ENCODE assay signal across 20 mouse cellular contexts in the genomic region with DNA sequence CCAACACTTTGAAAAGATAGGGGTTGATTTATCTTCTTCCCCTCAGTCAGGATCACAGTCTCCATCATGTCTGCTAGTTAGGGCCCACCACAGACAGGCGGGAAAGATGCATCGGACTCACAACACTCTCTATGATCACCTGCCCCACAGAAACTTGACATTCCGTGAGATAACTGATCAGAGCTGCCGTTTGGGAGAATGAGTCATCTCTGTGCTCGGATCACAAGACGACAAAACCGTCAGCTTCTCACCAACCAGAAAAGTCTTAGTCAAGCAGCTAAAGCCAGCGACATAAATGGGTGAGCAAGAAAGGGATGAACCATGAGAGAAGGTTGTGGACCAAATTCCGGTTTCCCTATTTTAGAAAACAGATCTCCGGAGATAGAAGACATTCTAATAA. TPM values are rescaled to one million over a fixed set of nuclear protein-coding genes. Genes with fewer than 3 reads are reported as not detected.
A peak's percentile ranks its signal among the peaks of the same experiment; 100 is the strongest.
DNase-seq lines count a peak whose midpoint lies in the region; ATAC-seq and TF ChIP-seq lines count a peak whose summit lies in the region.
"Had no signal": no experiment of that assay in that cellular context is flagged by ENCODE, and none has a peak within 500 bp of the region (broad histone marks: within the 10 kb centered on the region; RNA-seq: fewer than 3 reads in every experiment).

No protein-coding gene starts in this region.

- H3K27ac ChIP-seq in gastrocnemius, adult 2 months = peak overlapping the region; percentile 71
- H3K27ac ChIP-seq in kidney, embryonic 14.5 days (ENCODE audit: low read depth, low read length) = no peak overlapping the region
- H3K27ac ChIP-seq in neural tube, embryonic 13.5 days (replicated peaks) = no peak overlapping the region
- no peak overlapping the region for H3K27ac ChIP-seq in limb, embryonic 10.5 days
- H3K27ac ChIP-seq: embryonic facial prominence, embryonic 13.5 days; liver, embryonic 15.5 days had no signal

- DNase-seq in gastrocnemius, adult 2 months = no peak
- no peak for DNase-seq in gastrocnemius, postnatal 4 days (ENCODE audit: low spot score in 2 of 2)
- no peak for DNase-seq in kidney, postnatal 10 days
- DNase-seq in brain, adult 2 months (ENCODE audit: low read depth, low spot score) = peak; percentile 66
- no peak for DNase-seq in limb, embryonic 10.5 days (ENCODE audit: low spot score)
- DNase-seq: cerebellum, adult 9-11 months; gastrocnemius, postnatal 10 days; layer of hippocampus, adult 9-11 months; right cerebral cortex, postnatal 4 days; thymus, adult 18-20 months had no signal

- intact Hi-C loops in gastrocnemius, adult 2 months (cut with DNase I) = no loop called here

- peaks cover 44% of the 10 kb centered on the region for H3K27me3 ChIP-seq in kidney, embryonic 14.5 days (ENCODE audit: control insufficient read depth, insufficient read depth, low read length)
- H3K27me3 ChIP-seq in neural tube, embryonic 13.5 days = peaks cover 58% of the 10 kb centered on the region
- H3K27me3 ChIP-seq in limb, embryonic 10.5 days (ENCODE audit: low read depth, poor library complexity, severe bottlenecking) = peaks cover 85% of the 10 kb centered on the region

- no peaks in the 10 kb centered on the region for H3K9me3 ChIP-seq in kidney, embryonic 14.5 days (ENCODE audit: control insufficient read depth, low read length)
- no peaks in the 10 kb centered on the region for H3K9me3 ChIP-seq in neural tube, embryonic 13.5 days
- H3K9me3 ChIP-seq in limb, embryonic 10.5 days (replicated peaks) = no peaks in the 10 kb centered on the region
- H3K9me3 ChIP-seq: embryonic facial prominence, embryonic 13.5 days; heart, embryonic 10.5 days; liver, embryonic 15.5 days had no signal

- H3K9ac ChIP-seq in kidney, embryonic 14.5 days (ENCODE audit: low read depth, low read length) = no peak overlapping the region
- no peak overlapping the region for H3K9ac ChIP-seq in neural tube, embryonic 13.5 days
- H3K9ac ChIP-seq: liver, embryonic 15.5 days had no signal

- H3K4me1 ChIP-seq in kidney, embryonic 14.5 days (ENCODE audit: control insufficient read depth, insufficient read depth, low read length) = peaks cover 24% of the 10 kb centered on the region
- peaks cover 65% of the 10 kb centered on the region for H3K4me1 ChIP-seq in neural tube, embryonic 13.5 days (replicated peaks)
- H3K4me1 ChIP-seq in limb, embryonic 10.5 days = peaks cover 48% of the 10 kb centered on the region

- TF ChIP-seq CTCF in gastrocnemius, adult 2 months (IDR thresholded peaks at IDR 0.05) = no peak

- H3K36me3 ChIP-seq in kidney, embryonic 14.5 days (ENCODE audit: control insufficient read depth, insufficient read depth, low read length) = no peaks in the 10 kb centered on the region
- H3K36me3 ChIP-seq in neural tube, embryonic 13.5 days = no peaks in the 10 kb centered on the region
- H3K36me3 ChIP-seq in limb, embryonic 10.5 days = no peaks in the 10 kb centered on the region
- H3K36me3 ChIP-seq: embryonic facial prominence, embryonic 13.5 days; heart, embryonic 10.5 days; liver, embryonic 15.5 days had no signal

- no peak for ATAC-seq in kidney, embryonic 14.5 days (ENCODE audit: low FRiP score, low TSS enrichment)
- no peak for ATAC-seq in neural tube, embryonic 13.5 days (ENCODE audit: low read depth)
- no peak for ATAC-seq in megakaryocyte, adult 5-6 weeks (ENCODE audit: poor library complexity, severe bottlenecking)
- ATAC-seq: intestine, embryonic 16.5 days; lung, postnatal 0 days had no signal

- WGBS in kidney, embryonic 14.5 days = 43% methylated on average over 10 of the region's 10 CpGs
- WGBS in neural tube, embryonic 13.5 days = 46% methylated on average over 10 of the region's 10 CpGs
- WGBS in limb, embryonic 10.5 days = 49% methylated on average over 10 of the region's 10 CpGs

- peak overlapping the region; percentile 45 for H3K4me2 ChIP-seq in kidney, embryonic 14.5 days (replicated peaks; ENCODE audit: low read depth, low read length)
- H3K4me2 ChIP-seq in neural tube, embryonic 13.5 days = peak overlapping the region; percentile 93
- H3K4me2 ChIP-seq: liver, embryonic 15.5 days had no signal

- H3K4me3 ChIP-seq in gastrocnemius, adult 2 months = peak overlapping the region; percentile 90
- no peak overlapping the region for H3K4me3 ChIP-seq in kidney, embryonic 14.5 days (ENCODE audit: low read length)
- H3K4me3 ChIP-seq in neural tube, embryonic 13.5 days = no peak overlapping the region
- H3K4me3 ChIP-seq in limb, embryonic 10.5 days = no peak overlapping the region
- H3K4me3 ChIP-seq: liver, embryonic 15.5 days had no signal

RNA-seq across cellular contexts. Expression of a gene that starts 3.8 kb away (rescaled TPM):
- 10 to 100 TPM; 58.3 to 75.0 TPM for total RNA-seq in gastrocnemius, adult 2 months (2021)
- 10 to 100 TPM in 1 of 2 experiments, 1 to 10 TPM in 1; 7.5 to 11.7 TPM for total RNA-seq in gastrocnemius, postnatal 4 days (2021)
- 2.1 and 2.6 TPM in 2 replicates for polyA plus RNA-seq in kidney, embryonic 14.5 days (2014; fragmentation: Nextera tagmentation; extraction: Ambion mirVana)
- 13.9 and 18.4 TPM in 2 replicates for polyA plus RNA-seq in neural tube, embryonic 13.5 days (2015; fragmentation: Nextera tagmentation; extraction: Ambion mirVana)
- polyA plus RNA-seq in limb, embryonic 10.5 days (2016; fragmentation: Nextera tagmentation; extraction: Ambion mirVana) = 1.7 and 1.9 TPM in 2 replicates
- total RNA-seq in megakaryocyte, adult 5-6 weeks (2015) = 1.2 and 1.4 TPM in 2 replicates
- 0.44 and 0.73 TPM in 2 replicates for total RNA-seq in megakaryocyte, adult 5-6 weeks (2017)

RNA-seq across cellular contexts. Expression of a gene that starts 21.5 kb away (rescaled TPM):
- not detected for total RNA-seq in gastrocnemius, adult 2 months (2021)
- under 1 TPM in 1 of 2 experiments, not detected in 1; 0.29 TPM for total RNA-seq in gastrocnemius, postnatal 4 days (2021)
- polyA plus RNA-seq in kidney, embryonic 14.5 days (2014; fragmentation: Nextera tagmentation; extraction: Ambion mirVana) = 0.24 and 0.27 TPM in 2 replicates
- polyA plus RNA-seq in neural tube, embryonic 13.5 days (2015; fragmentation: Nextera tagmentation; extraction: Ambion mirVana) = 0.22 and 0.25 TPM in 2 replicates
- 0.23 and 0.34 TPM in 2 replicates for polyA plus RNA-seq in limb, embryonic 10.5 days (2016; fragmentation: Nextera tagmentation; extraction: Ambion mirVana)
- not detected in 2 replicates for total RNA-seq in megakaryocyte, adult 5-6 weeks (2015)
- 0.04 TPM in 2 replicates for total RNA-seq in megakaryocyte, adult 5-6 weeks (2017)
- total RNA-seq: gastrocnemius, postnatal 10 days had no signal
- polyA plus RNA-seq: neural tube, embryonic 11.5 days had no signal

RNA-seq across cellular contexts. Expression of a gene that starts 30.0 kb away (rescaled TPM):
- total RNA-seq in gastrocnemius, adult 2 months (2021) = 10 to 100 TPM; 43.2 to 56.3 TPM
- 10 to 100 TPM; 33.4 to 39.7 TPM for total RNA-seq in gastrocnemius, postnatal 4 days (2021)
- 31.3 and 36.4 TPM in 2 replicates for polyA plus RNA-seq in kidney, embryonic 14.5 days (2014; fragmentation: Nextera tagmentation; extraction: Ambion mirVana)
- polyA plus RNA-seq in neural tube, embryonic 13.5 days (2015; fragmentation: Nextera tagmentation; extraction: Ambion mirVana) = 32.6 and 42.6 TPM in 2 replicates
- polyA plus RNA-seq in limb, embryonic 10.5 days (2016; fragmentation: Nextera tagmentation; extraction: Ambion mirVana) = 32.2 and 32.5 TPM in 2 replicates
- total RNA-seq in megakaryocyte, adult 5-6 weeks (2015) = 7.3 and 8.2 TPM in 2 replicates
- 8.5 and 14.4 TPM in 2 replicates for total RNA-seq in megakaryocyte, adult 5-6 weeks (2017)

RNA-seq across cellular contexts. Expression of a gene that starts 32.6 kb away (rescaled TPM):
- total RNA-seq in gastrocnemius, adult 2 months (2021) = under 1 TPM in 1 of 2 experiments, not detected in 1; 0.59 TPM
- total RNA-seq in gastrocnemius, postnatal 4 days (2021) = 10 to 100 TPM in 1 of 2 experiments, 1 to 10 TPM in 1; 2.1 to 13.8 TPM
- polyA plus RNA-seq in kidney, embryonic 14.5 days (2014; fragmentation: Nextera tagmentation; extraction: Ambion mirVana) = 3.5 and 5.7 TPM in 2 replicates
- polyA plus RNA-seq in neural tube, embryonic 13.5 days (2015; fragmentation: Nextera tagmentation; extraction: Ambion mirVana) = 4.1 and 6.8 TPM in 2 replicates
- 1.9 and 2.6 TPM in 2 replicates for polyA plus RNA-seq in limb, embryonic 10.5 days (2016; fragmentation: Nextera tagmentation; extraction: Ambion mirVana)
- total RNA-seq in megakaryocyte, adult 5-6 weeks (2015) = 0.87 TPM in 1 of 2 replicates, not detected in the other
- not detected in 2 replicates for total RNA-seq in megakaryocyte, adult 5-6 weeks (2017)

RNA-seq across cellular contexts. Expression of a gene that starts 41.8 kb away (rescaled TPM):
- 10 to 100 TPM; 24.7 to 27.7 TPM for total RNA-seq in gastrocnemius, adult 2 months (2021)
- total RNA-seq in gastrocnemius, postnatal 4 days (2021) = 100 to 1,000 TPM; 476 to 539 TPM
- polyA plus RNA-seq in kidney, embryonic 14.5 days (2014; fragmentation: Nextera tagmentation; extraction: Ambion mirVana) = 0.24 TPM in 1 of 2 replicates, not detected in the other
- polyA plus RNA-seq in neural tube, embryonic 13.5 days (2015; fragmentation: Nextera tagmentation; extraction: Ambion mirVana) = 20.7 and 25.7 TPM in 2 replicates
- 0.44 TPM in 1 of 2 replicates, not detected in the other for polyA plus RNA-seq in limb, embryonic 10.5 days (2016; fragmentation: Nextera tagmentation; extraction: Ambion mirVana)
- not detected in 2 replicates for total RNA-seq in megakaryocyte, adult 5-6 weeks (2015)
- not detected in 2 replicates for total RNA-seq in megakaryocyte, adult 5-6 weeks (2017)
- total RNA-seq: megakaryocyte-erythroid progenitor cell, adult 5-6 weeks had no signal
- polyA plus RNA-seq: liver, embryonic 15.5 days had no signal

Comparison
In these comparisons a context has a peak if more than half of its experiments do, and no peak if none do; other contexts are left out.
1. RNA of a gene that starts 3.8 kb away (total RNA-seq): 58.3 to 75.0 TPM in gastrocnemius, adult 2 months; 7.5 to 11.7 TPM in gastrocnemius, postnatal 4 days and 0.44 to 1.4 TPM in megakaryocyte, adult 5-6 weeks; every median in the first group is over 4 times any median in the second.